Mouse (Mus musculus) cerebellum, adult 2 months (tissue): ENCODE results near the gene Grn.

Experiments used
- CTCF ChIP-seq: fragments of 200-500 bp; IDR thresholded peaks from 2 replicates; pipeline ENCODE4 v1.5.1; 2011; ENCODE audit warnings: low read depth, mild to moderate bottlenecking, control low read depth, low read length, moderate library complexity, borderline replicate concordance; ENCODE audit not compliant: insufficient read depth
- POLR2A ChIP-seq: fragments of 200-500 bp; IDR thresholded peaks from 2 replicates; pipeline ENCODE4 v1.6.1; 2011; ENCODE audit warnings: low read length, control low read depth, borderline replicate concordance; ENCODE audit not compliant: insufficient read depth

- TF ChIP-seq POLR2A (peak; percentile 65), CTCF (peak; percentile 54)
These were observed 17.4 kb downstream of the Grn start, which contains the start of gene Fam171a2 for GRCm38 (mm10) chr11:102447497-102447896.
